Mouse (Mus musculus) liver, adult 2 months (tissue): ENCODE data around the gene Sh3pxd2a.

Experiments used
- CTCF ChIP-seq: fragments of 200-500 bp; IDR thresholded peaks from 2 replicates; pipeline ENCODE4 v1.5.1; 2011; ENCODE audit warnings: low read depth, low read length, control low read depth
- POLR2A ChIP-seq: fragments of 200-500 bp; IDR thresholded peaks from 2 replicates; pipeline ENCODE4 v1.6.1; 2011; ENCODE audit warnings: low read length, control low read depth; ENCODE audit not compliant: insufficient read depth; ENCODE audit errors: extremely low read depth

DNA sequence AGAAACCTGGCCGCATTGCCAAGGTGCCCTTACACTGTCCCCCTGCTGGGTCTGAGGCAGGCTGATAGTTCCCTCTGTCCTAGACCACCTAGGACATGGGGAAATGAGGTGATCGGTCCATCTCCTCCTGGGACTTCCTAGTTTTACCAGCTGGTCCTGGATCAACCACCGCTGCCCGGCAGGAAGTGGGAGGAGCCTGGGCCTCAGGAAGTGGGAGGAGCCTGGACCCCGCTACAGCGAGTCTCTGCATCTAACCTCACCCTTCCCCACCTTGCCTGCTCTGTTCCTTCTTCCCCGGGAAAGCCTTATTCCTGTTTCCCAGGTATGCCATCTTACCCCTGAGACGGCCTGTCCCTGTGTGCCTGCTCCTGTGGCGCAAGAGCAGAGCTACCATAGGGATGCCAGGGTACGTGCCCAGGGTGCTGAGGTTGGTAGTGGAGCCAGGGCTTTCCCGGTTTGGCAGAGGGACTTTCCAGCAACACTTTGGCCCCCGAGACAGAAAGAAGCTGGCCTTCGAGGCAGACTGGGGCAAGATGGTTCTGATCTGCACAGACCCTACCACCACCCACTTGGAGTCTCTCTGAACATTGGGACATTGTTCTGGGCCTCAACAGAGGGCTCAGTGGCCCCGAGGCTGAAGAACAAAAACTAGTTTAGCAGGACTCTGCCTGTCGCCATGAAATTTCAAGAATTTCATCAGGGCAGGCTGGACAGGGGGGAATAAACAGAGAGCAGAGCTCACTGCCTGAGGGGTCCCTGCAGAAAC is 104.9 kb downstream of the Sh3pxd2a start:
- TF ChIP-seq CTCF (no peak), POLR2A (no peak)
